Mouse (Mus musculus) cerebellum, postnatal 25 days (tissue): ENCODE data around the gene Naa15.
"Not testable (repeated sequence)": the region's sequence is repeated elsewhere in the genome, so short reads cannot be mapped to it uniquely, and the experiment has no call there.

Experiments used
- DNase-seq, 2 experiments: peaks; one replicate each; pipeline ENCODE4 v3.0.0; 2021; ENCODE audit warnings: mixed read lengths in 2 of 2

Naa15 gene

GRCm38 (mm10) chr3:51415098-51416072, at the start of gene Naa15:
Naa15 (plus strand) TSS chr3:51415148.
- DNase-seq, result peak; percentile 97 to 98

DNA sequence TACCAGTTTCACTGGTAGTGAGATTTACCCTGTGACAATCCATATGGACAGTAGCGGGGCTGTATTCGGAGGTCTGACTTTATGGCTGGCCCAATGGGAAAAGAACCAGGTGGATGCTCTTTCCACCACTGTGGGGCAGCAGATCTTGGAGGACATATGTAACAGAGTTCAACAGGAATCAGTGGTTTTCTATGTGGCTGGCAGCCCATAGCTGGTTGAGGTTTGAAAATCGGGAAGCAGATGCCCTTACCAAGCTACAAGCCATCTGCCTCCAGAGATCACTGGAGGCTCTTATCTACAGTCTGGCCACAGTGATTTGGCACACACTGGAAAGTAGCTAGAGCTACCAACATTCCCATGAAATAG, 49.4 kb upstream of the Naa15 start:
- DNase-seq, result no peak

DNA sequence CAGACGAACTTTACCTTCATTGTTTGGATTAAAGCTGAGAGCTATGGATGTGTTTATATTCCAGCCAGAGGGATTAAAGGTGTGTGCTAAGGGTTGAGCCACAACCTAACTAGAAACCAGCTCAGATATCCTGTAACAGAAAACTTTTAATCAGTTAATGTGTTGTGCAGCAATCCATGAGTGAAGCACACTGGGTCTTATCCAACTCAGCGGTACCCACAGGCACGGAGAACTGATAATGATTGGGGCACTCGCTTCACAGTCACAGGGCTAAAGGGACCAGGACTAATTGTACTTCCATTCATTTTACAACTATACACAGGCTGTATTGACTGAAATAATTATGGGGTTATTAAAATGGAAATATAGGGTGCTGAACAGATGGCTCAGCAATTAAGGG, 48.0 kb upstream of the Naa15 start:
- DNase-seq, result no peak

GRCm38 (mm10) chr3:51368011-51368410, 46.9 kb upstream of the Naa15 start:
- DNase-seq, result no peak

- DNase-seq, result no peak
Measured at GRCm38 (mm10) chr3:51371826-51372225, 43.1 kb upstream of the Naa15 start.

DNA sequence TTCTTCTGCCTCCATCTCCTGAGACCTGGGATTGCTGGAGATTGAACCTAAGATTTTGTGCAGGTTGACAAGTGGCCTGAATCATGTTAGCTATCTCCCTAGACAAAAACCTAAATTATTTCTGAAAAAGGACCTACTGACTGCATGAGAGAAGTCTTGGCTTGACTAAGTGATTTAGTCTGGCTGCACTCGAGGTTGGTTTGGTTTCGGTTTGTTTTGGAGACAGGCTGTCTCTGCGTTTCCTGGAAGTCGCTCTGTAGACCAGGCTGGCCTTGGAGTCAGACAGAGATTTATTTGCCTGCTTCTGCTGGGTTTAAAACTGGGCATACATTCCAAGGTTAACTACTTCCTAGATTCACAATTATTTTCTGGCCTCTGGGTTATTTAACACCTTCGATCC, 42.1 kb upstream of the Naa15 start:
- no peak for DNase-seq

DNA sequence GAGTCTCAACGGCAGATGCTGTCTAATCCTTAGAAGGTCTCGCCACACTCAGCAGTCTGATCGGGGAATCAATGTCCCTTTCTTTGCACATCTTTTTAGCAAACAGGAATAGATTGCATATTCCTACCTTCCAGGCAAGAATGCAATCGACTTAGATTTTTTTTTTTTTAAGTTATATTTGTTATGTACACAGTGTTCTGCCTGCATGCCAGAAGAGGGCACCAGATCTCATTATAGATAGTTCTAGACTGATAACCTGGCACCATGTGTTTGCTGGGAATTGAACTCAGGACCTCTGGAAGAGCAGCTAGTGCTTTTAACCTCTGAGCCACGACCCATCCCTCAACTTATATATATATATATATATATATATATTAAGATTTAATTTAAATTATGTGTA, 41.4 kb upstream of the Naa15 start:
- DNase-seq, result no peak

GRCm38 (mm10) chr3:51375307-51376265, 39.4 kb upstream of the Naa15 start:
- peak; percentile 46 to 66 for DNase-seq

DNA sequence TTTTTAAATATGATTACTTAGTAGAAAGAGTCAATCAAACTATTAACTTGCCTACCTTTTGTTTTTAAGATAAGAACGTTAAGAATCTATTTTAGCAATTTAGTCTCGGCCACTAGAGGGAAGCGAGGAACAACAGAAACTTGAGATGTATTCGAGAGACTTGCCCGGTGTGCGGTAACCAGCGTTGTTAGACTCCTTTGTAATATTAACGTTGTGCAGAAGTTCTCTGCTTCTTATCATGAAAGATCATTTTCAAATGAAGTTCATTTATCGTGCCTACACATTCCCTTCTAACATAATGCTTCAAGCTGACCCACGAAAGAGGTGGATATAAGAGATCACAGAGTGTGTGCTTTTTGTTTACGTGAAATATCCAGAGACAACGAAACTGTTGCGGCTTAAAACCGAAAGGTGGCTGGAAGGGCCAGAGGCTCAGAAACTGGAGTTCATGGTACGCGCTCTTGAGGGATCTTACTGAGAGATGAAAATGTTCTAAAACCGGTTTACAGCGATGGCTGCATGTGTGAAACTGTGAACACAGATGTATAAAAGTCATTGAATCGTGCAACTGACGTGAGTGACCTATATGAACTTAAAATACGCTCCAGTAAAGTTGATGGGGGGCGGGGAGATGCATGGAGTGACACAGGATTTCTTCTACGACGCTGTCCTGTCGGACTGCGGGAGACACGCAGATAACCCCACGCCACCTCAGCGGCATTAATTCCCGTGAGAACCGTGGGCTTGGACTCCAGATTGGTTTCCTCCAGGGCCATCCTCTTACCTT, 36.9 kb upstream of the Naa15 start:
- DNase-seq, result peak in 1 of 2 experiments; percentile 34

- DNase-seq, result no peak
Measured at GRCm38 (mm10) chr3:51378665-51378946, 36.3 kb upstream of the Naa15 start.

DNA sequence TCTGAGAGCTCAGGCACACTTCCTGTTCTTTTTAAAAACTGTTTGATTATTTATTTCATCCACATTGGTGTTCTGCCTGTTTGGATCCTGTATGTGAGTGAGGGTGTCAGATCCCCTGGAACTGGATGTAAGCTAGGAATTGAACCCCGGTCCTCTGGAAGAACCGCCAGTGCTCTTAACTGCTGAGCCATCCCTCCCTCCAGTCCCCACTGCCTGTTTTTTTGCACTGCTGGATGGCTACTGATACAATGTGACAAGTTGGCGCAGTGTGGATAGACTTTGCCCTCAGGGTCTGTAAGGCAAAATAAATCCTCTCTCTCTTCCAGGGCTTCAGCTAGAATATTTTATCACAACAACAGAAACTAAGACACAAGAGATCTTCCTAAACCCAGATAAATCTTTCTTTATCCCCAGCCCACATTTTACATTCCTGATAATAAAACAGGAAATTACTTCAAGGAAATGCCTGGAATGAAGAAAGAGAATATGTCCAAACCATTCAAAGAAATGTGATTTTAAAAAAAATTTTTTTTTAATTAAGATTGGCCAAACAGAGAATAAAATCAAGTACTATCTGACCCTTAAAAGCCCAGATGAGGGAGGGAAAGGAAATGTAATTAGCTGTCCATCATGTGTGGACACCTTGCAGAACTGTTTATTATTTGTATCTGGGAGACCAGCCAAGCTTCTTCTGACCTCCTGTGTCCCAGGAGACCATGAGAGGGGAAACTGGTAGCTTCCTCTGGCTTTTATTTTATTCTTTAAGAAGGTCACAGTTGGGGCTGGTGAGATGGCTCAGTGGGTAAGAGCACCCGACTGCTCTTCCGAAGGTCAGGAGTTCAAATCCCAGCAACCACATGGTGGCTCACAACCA, 34.9 kb upstream of the Naa15 start:
- no peak for DNase-seq

DNA sequence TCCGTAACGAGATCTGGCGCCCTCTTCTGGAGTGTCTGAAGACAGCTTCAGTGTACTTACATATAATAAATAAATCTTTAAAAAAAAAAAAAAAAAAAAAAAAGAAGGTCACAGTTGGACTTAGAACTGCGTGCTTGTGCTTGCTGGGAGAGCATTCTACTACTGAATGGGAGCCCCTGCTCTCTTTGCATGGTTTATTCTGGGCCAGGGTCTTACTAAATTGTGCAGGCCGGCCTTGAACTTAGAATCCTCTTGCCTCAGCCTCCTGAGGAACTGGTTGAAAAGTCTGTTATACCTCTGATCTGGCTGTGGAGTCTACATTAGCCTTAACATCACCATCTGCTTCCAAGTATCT, 34.3 kb upstream of the Naa15 start:
- DNase-seq, result no peak

DNA sequence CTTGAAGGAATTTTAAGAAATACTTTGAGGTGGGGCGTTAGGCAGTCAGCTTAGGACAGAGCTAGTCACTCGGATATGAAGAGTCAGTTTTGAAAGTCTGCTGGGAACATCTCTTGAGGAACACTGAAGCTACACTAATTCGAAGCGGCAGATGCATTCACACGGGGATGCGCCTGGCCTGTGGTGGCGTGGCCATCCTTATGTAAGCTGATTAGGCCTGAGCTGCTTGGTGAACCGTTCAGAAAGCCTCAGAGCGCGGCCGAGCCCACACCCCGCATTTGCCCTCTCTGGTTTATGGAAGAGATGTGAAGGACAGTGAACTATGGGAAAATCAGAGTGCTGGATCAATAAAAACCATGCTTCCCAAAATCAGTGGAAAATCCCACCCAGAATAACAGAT, 31.5 kb upstream of the Naa15 start:
- peak; percentile 61 to 71 for DNase-seq

- no peak for DNase-seq
Measured at GRCm38 (mm10) chr3:51386441-51387133, 28.4 kb upstream of the Naa15 start.

GRCm38 (mm10) chr3:51387134-51387451, 27.9 kb upstream of the Naa15 start:
- no peak for DNase-seq

- peak; percentile 43 to 64 for DNase-seq
Measured at GRCm38 (mm10) chr3:51387868-51388381, 27.0 kb upstream of the Naa15 start.

DNA sequence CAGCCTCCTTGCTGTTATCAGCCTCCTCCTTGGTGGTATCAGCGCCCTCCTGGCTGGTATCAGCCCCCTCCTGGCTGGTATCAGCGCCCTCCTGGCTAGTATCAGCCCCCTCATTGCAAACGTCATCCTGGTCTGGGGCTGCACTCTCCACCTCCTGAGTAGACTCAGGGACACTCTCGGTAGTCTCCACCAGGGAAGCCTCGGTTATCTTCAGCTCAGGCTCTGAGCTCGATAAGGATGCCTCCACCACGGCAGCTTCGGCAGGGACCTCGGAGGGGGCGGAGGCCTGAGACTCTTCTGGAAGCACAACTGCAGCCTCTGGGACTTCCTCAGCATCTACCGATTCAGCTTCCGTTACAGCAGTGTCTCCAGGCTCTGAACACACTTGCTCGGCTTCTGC, 26.0 kb upstream of the Naa15 start:
- no peak for DNase-seq

- DNase-seq, result no peak
Measured at GRCm38 (mm10) chr3:51391095-51391494, 23.9 kb upstream of the Naa15 start.

DNA sequence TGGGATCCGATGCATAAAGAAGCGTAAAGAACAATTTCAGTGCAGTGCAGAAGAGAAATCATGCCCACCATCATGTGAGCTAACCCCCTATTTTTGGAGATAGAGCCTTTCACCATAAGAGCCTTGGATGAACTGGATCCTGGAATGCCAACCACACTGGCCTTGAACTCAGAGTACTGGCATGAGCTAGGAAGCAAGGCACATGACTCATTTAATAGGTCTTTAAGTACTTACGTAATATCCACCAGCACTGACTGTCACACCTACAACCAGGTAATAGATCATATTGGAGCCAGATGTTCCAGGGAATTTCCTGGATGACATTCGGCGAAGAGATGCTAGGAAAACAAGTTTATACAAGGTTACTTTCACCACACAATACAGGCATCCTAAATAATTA, 23.4 kb upstream of the Naa15 start:
- DNase-seq, result no peak

DNA sequence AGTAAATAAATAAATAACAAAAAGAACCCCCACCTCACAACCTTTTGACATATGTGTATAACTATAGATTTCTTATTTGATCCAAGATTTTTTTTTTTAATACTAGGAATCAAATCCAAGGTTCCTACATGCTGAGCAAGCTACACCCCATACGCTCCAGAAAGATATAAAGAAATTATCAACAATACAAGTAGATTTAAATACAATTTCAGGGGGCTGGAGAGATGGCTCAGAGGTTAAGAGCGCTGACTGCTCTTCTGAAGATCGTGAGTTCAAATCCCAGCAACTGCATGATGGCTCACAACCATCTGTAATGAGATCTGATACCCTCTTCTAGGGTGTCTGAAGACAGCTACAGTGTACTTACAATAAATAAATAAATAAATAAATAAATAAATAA, 21.9 kb upstream of the Naa15 start:
- not testable (repeated sequence) for DNase-seq

DNA sequence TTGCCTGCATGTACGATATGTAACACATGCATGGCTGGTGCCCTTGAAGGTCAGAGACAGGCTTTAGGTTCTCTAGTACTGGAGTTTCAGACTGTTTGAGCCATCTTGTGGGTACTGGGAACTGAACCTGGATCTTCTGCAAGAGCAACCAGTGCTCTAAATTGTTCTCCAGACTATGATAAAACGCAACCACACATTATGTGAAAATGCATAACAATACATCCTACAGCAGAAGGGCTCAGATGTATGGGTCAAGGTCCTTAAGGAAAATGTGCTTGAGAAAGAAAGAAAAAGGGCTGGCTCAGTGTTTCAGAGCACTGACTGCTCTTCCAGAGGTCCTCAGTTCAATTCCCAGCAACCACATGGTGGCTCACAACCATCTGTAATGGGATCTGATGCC, 21.3 kb upstream of the Naa15 start:
- DNase-seq, result no peak
